Mouse (Mus musculus) lung, embryonic 15.5 days (tissue): ENCODE results near the gene Acbd4. TPM values are rescaled to one million over a fixed set of nuclear protein-coding genes. Genes with fewer than 3 reads are reported as not detected.

ENCODE experiments used
- ATAC-seq: fragments of 200-750 bp; cut with Nextera tagmentation; 2 replicates; pipeline ENCODE4 v1.8.0; 2017; ENCODE audit warnings: moderate number of reproducible peaks, borderline replicate concordance; ENCODE audit not compliant: low FRiP score, low TSS enrichment; ENCODE audit errors: extremely low read depth
- H3K27ac ChIP-seq: fragments of 300-500 bp; sonication (generic); 2 replicates; pipeline ENCODE4 v1.5.1; 2015; ENCODE audit warnings: moderate library complexity, mild to moderate bottlenecking, inconsistent platforms
- H3K27me3 ChIP-seq: fragments of 300-500 bp; sonication (generic); 2 replicates; pipeline ENCODE4 v1.6.1; 2015; ENCODE audit warnings: inconsistent platforms
- H3K36me3 ChIP-seq: fragments of 300-500 bp; sonication (generic); 2 replicates; pipeline ENCODE4 v1.6.1; 2015; ENCODE audit warnings: inconsistent platforms
- H3K4me1 ChIP-seq: fragments of 300-500 bp; sonication (generic); 2 replicates; pipeline ENCODE4 v1.6.1; 2015; ENCODE audit warnings: inconsistent platforms
- H3K4me2 ChIP-seq: fragments of 300-500 bp; sonication (generic); 2 replicates; pipeline ENCODE4 v1.6.1; 2015; ENCODE audit warnings: inconsistent platforms, mild to moderate bottlenecking, moderate library complexity
- H3K4me3 ChIP-seq: fragments of 300-500 bp; sonication (generic); 2 replicates; pipeline ENCODE4 v1.5.1; 2015; ENCODE audit warnings: mild to moderate bottlenecking, inconsistent platforms
- H3K9ac ChIP-seq: fragments of 300-500 bp; sonication (generic); 2 replicates; pipeline ENCODE4 v1.6.1; 2015; ENCODE audit warnings: inconsistent platforms
- H3K9me3 ChIP-seq: fragments of 300-500 bp; sonication (generic); 2 replicates; pipeline ENCODE4 v1.6.1; 2016; ENCODE audit warnings: inconsistent platforms
- WGBS: fragments of 180-500 bp; shearing (Covaris S2); methylation state at CpG from one replicate; pipeline ENCODE4 v1.1.7; 2015; 5-methylcytosine and 5-hydroxymethylcytosine counted together
- polyA plus RNA-seq: library from polyadenylated mRNA; unstranded; fragments of >200 nt; fragmentation: Nextera tagmentation; extraction: Ambion mirVana; gene quantifications from 2 replicates; pipeline ENCODE4 v1.2.1, GENCODE M21; 2015

The Acbd4 gene
- polyA plus RNA-seq, 1 experiment from 2014 or later: 15.7 TPM

- Histone ChIP-seq H3K4me2 (no peak overlapping the region), H3K4me1 (peaks cover 23% of the 10 kb centered on the region), H3K36me3 (no peaks in the 10 kb centered on the region), H3K27me3 (no peaks in the 10 kb centered on the region), H3K27ac (no peak overlapping the region), H3K9me3 (no peaks in the 10 kb centered on the region), H3K9ac (no peak overlapping the region), H3K4me3 (no peak overlapping the region)
- WGBS: 67% methylated on average over 20 of the region's 20 CpGs
- ATAC-seq: no peak
These were observed 7.3 kb upstream of the Acbd4 start for GRCm38 (mm10) chr11:103093862-103094833.

GRCm38 (mm10) chr11:103095107-103095670 lies 6.3 kb upstream of the Acbd4 start:
- WGBS: 77% methylated on average over 9 of the region's 9 CpGs
- H3K9ac ChIP-seq: no peak overlapping the region
- H3K4me3 ChIP-seq: no peak overlapping the region
- H3K4me1 ChIP-seq: peaks cover 23% of the 10 kb centered on the region
- no peaks in the 10 kb centered on the region for H3K9me3 ChIP-seq
- H3K4me2 ChIP-seq: no peak overlapping the region
- no peaks in the 10 kb centered on the region for H3K36me3 ChIP-seq
- H3K27ac ChIP-seq: no peak overlapping the region
- H3K27me3 ChIP-seq: peaks cover under 1% of the 10 kb centered on the region; the same call in 1 of the 2 replicates
- ATAC-seq: no peak

GRCm38 (mm10) chr11:103095801-103096200 lies 5.7 kb upstream of the Acbd4 start:
- Histone ChIP-seq H3K9ac (no peak overlapping the region), H3K9me3 (no peaks in the 10 kb centered on the region), H3K36me3 (no peaks in the 10 kb centered on the region), H3K27me3 (peaks cover 7% of the 10 kb centered on the region; the same call in 1 of the 2 replicates), H3K27ac (no peak overlapping the region), H3K4me3 (no peak overlapping the region), H3K4me1 (peaks cover 23% of the 10 kb centered on the region), H3K4me2 (no peak overlapping the region)
- 86% methylated on average over 6 of the region's 6 CpGs for WGBS
- ATAC-seq: no peak

- Histone ChIP-seq H3K27me3 (peaks cover 19% of the 10 kb centered on the region), H3K36me3 (no peaks in the 10 kb centered on the region), H3K4me1 (peaks cover 35% of the 10 kb centered on the region), H3K4me3 (peak overlapping the region; percentile 8), H3K27ac (peak overlapping the region; percentile 66), H3K9ac (no peak overlapping the region), H3K4me2 (peak overlapping the region; percentile 47), H3K9me3 (no peaks in the 10 kb centered on the region)
- WGBS: 13% methylated on average over 22 of the region's 22 CpGs
- 0 out of 2 replicates have a peak, but pooled peaks have one; percentile 32 for ATAC-seq
These were observed 4.2 kb upstream of the Acbd4 start for GRCm38 (mm10) chr11:103096979-103097894.

- Histone ChIP-seq H3K36me3 (no peaks in the 10 kb centered on the region), H3K4me3 (no peak overlapping the region), H3K4me2 (no peak overlapping the region), H3K27ac (no peak overlapping the region), H3K9ac (no peak overlapping the region), H3K4me1 (peaks cover 46% of the 10 kb centered on the region), H3K9me3 (no peaks in the 10 kb centered on the region), H3K27me3 (peaks cover 22% of the 10 kb centered on the region)
- WGBS: 66% methylated on average over 11 of the region's 11 CpGs
- no peak for ATAC-seq
These were observed 2.8 kb upstream of the Acbd4 start for GRCm38 (mm10) chr11:103098531-103099190.

GRCm38 (mm10) chr11:103099352-103099940 lies 2.0 kb upstream of the Acbd4 start:
- Histone ChIP-seq H3K4me1 (peaks cover 40% of the 10 kb centered on the region), H3K36me3 (no peaks in the 10 kb centered on the region), H3K27me3 (peaks cover 25% of the 10 kb centered on the region), H3K9ac (no peak overlapping the region), H3K27ac (no peak overlapping the region), H3K4me2 (no peak overlapping the region), H3K9me3 (no peaks in the 10 kb centered on the region), H3K4me3 (no peak overlapping the region)
- 50% methylated on average over 12 of the region's 12 CpGs for WGBS
- no peak for ATAC-seq

- Histone ChIP-seq H3K36me3 (no peaks in the 10 kb centered on the region), H3K27ac (no peak overlapping the region), H3K9me3 (no peaks in the 10 kb centered on the region), H3K4me2 (no peak overlapping the region), H3K4me3 (no peak overlapping the region), H3K4me1 (peaks cover 38% of the 10 kb centered on the region), H3K27me3 (peaks cover 25% of the 10 kb centered on the region), H3K9ac (no peak overlapping the region)
- WGBS: 52% methylated on average over 8 of the region's 8 CpGs
- ATAC-seq: no peak
These were observed 1.1 kb upstream of the Acbd4 start for GRCm38 (mm10) chr11:103100361-103100760.

- H3K4me1 ChIP-seq: peaks cover 32% of the 10 kb centered on the region
- H3K9ac ChIP-seq: peak overlapping the region; percentile 58
- no peak overlapping the region for H3K27ac ChIP-seq
- 2% methylated on average over 30 of the region's 30 CpGs for WGBS
- H3K4me2 ChIP-seq: peak overlapping the region; percentile 91
- no peaks in the 10 kb centered on the region for H3K9me3 ChIP-seq
- H3K27me3 ChIP-seq: peaks cover 25% of the 10 kb centered on the region
- H3K36me3 ChIP-seq: no peaks in the 10 kb centered on the region
- peak overlapping the region; percentile 56 for H3K4me3 ChIP-seq
- ATAC-seq: peak; percentile 12; the same call in 1 of the 2 replicates
These were observed 502 bp downstream of the Acbd4 start for GRCm38 (mm10) chr11:103101866-103102501.

GRCm38 (mm10) chr11:103102725-103103349 lies 1.4 kb downstream of the Acbd4 start:
- Histone ChIP-seq H3K27ac (no peak overlapping the region), H3K36me3 (no peaks in the 10 kb centered on the region), H3K4me2 (peak overlapping the region; percentile 91), H3K27me3 (peaks cover 25% of the 10 kb centered on the region), H3K4me3 (peak overlapping the region; percentile 56), H3K4me1 (peaks cover 24% of the 10 kb centered on the region), H3K9ac (peak overlapping the region; percentile 47), H3K9me3 (no peaks in the 10 kb centered on the region)
- under 1% methylated on average over 35 of the region's 35 CpGs for WGBS
- ATAC-seq: peak; percentile 89

GRCm38 (mm10) chr11:103103621-103104020 lies 2.1 kb downstream of the Acbd4 start:
- no peak for ATAC-seq
- Histone ChIP-seq H3K36me3 (no peaks in the 10 kb centered on the region), H3K27me3 (peaks cover 25% of the 10 kb centered on the region), H3K4me1 (peaks cover 23% of the 10 kb centered on the region), H3K27ac (no peak overlapping the region), H3K9me3 (no peaks in the 10 kb centered on the region), H3K4me2 (peak overlapping the region; percentile 91), H3K9ac (peak overlapping the region; percentile 47; the same call in 1 of the 2 replicates), H3K4me3 (peak overlapping the region; percentile 56)
- WGBS: 52% methylated on average over 8 of the region's 8 CpGs
